Mouse (Mus musculus) frontal cortex, postnatal 14 days (tissue): ENCODE measurements around the gene Cpsf3.

Source experiments
- DNase-seq, 2 experiments: peaks; one replicate each; pipeline ENCODE4 v3.0.0; 2022; ENCODE audit warnings: low spot score in 2 of 2

Gene Cpsf3

DNA sequence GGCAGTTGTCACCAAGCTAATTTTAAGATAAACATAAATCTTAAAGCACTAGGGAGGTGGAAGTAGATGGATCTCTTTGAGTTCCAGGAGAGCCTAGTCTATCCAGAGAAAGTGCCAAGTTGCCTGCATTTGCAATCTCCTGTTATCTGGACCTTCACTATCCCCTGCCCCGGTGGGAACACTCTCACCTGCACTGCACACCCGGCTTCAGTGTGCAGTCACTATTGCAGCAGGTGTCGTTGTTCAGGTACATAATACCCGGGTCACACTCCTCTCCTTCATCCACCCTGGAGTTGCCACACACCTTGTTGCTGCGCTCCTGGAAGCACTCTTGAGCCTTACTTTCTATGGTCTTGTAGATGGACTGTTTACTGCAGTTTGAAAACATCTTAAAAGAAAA is 48.6 kb downstream of the Cpsf3 start:
- no peak for DNase-seq

- peak in 1 of 2 experiments; percentile 48 for DNase-seq
Measured at GRCm38 (mm10) chr12:21335869-21336268, 50.7 kb downstream of the Cpsf3 start.

- no peak for DNase-seq
Measured at GRCm38 (mm10) chr12:21337171-21337570, 52.0 kb downstream of the Cpsf3 start.

- no peak for DNase-seq
Measured at GRCm38 (mm10) chr12:21340674-21341073, 55.5 kb downstream of the Cpsf3 start.

GRCm38 (mm10) chr12:21346972-21347371 is 61.8 kb downstream of the Cpsf3 start:
- DNase-seq = no peak

DNA sequence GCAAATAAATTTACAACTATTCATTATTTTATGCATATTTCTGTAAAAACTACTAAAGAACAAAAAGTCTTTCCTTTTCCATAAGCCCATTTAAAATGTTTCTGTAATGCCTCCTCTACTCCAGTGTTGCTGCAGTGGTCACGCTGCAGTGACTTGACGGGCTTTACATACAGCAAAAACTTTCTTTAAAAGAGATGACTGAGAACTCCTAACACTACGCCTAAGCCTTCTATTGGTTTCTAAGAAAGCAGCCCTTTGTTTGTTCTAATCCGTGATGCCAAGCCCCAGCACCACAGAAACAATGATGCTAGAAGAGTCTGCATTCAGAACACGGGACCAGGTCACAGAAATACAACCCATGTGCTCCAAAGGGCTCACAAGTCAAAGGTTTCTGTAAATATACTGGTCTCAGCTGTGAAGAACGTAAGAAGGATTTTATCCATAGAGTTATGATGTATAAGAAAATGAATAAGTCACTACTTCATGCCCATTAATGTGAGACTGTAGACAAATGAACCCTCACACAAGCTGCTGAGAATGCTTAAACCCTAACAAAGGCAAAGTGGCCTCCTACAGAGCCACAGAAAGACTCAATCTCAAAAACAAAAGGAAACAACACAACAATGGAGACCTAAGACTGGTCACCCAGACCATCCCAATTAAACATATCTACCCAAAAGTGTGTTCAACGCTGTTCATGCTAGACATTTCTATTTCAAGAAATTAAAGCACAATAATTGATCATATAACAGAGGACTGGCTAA is 65.1 kb downstream of the Cpsf3 start:
- no peak for DNase-seq

- no peak for DNase-seq
Measured at GRCm38 (mm10) chr12:21353681-21354080, 68.5 kb downstream of the Cpsf3 start.

DNA sequence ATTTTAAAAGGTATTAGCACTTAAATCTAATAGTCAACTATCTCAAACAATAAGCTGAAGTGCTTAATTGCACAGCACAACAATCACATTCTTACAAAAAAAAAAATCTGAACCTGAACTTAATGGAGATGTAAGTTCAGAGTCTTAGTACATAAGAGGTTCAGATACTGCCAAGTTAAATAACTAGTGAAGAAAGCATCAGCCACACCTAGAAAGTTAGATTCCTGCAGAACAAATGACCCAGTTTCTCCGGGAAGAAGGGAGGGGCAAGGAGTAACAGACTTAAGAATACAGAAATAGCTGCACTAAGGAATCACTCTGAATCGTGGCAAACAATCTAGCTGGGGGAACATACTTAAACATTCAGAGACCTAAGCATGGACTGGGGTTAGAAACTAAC is 77.5 kb downstream of the Cpsf3 start:
- no peak for DNase-seq

- no peak for DNase-seq
Measured at GRCm38 (mm10) chr12:21363195-21363594, 78.0 kb downstream of the Cpsf3 start.
